Mouse (Mus musculus): ENCODE measurements around the gene Golga5. TPM values are rescaled to one million over a fixed set of nuclear protein-coding genes. Genes with fewer than 3 reads are reported as not detected.

Golga5 gene
- polyA plus RNA-seq, 1 experiment from 2014 or later: 29.3 TPM

- no peak for DNase-seq (ENCODE audit: low spot score)
- Histone ChIP-seq H3K36me3 (ENCODE audit: control insufficient read depth, insufficient read depth, low read length) (no peaks in the 10 kb centered on the region), H3K27ac (replicated peaks) (no peak overlapping the region), H3K4me3 (ENCODE audit: low read depth, low read length) (no peak overlapping the region), H3K4me2 (replicated peaks; ENCODE audit: low read depth) (no peak overlapping the region), H3K27me3 (ENCODE audit: control insufficient read depth, insufficient read depth, low read length) (no peaks in the 10 kb centered on the region), H3K4me1 (replicated peaks; ENCODE audit: control insufficient read depth, insufficient read depth) (no peaks in the 10 kb centered on the region), H3K9me3 (ENCODE audit: control insufficient read depth, low read length) (no peaks in the 10 kb centered on the region), H3K9ac (ENCODE audit: low read length) (no peak overlapping the region)
- TF ChIP-seq EP300 (optimal IDR thresholded peaks at IDR 0.05): no peak
- no peak for TF ChIP-seq CTCF (IDR thresholded peaks at IDR 0.05; ENCODE audit: low read depth)
- WGBS: 71% methylated on average over 12 of the region's 12 CpGs
- no peak for ATAC-seq (ENCODE audit: low FRiP score, low TSS enrichment)
These were observed 36.7 kb upstream of the Golga5 start for GRCm38 (mm10) chr12:102432238-102432637.

- Histone ChIP-seq H3K4me2 (replicated peaks; ENCODE audit: low read depth) (no peak overlapping the region), H3K9ac (ENCODE audit: low read length) (no peak overlapping the region), H3K4me3 (ENCODE audit: low read depth, low read length) (no peak overlapping the region), H3K27ac (replicated peaks) (no peak overlapping the region), H3K4me1 (replicated peaks; ENCODE audit: control insufficient read depth, insufficient read depth) (no peaks in the 10 kb centered on the region), H3K27me3 (ENCODE audit: control insufficient read depth, insufficient read depth, low read length) (no peaks in the 10 kb centered on the region), H3K36me3 (ENCODE audit: control insufficient read depth, insufficient read depth, low read length) (no peaks in the 10 kb centered on the region), H3K9me3 (ENCODE audit: control insufficient read depth, low read length) (no peaks in the 10 kb centered on the region)
- no peak for TF ChIP-seq EP300 (optimal IDR thresholded peaks at IDR 0.05)
- TF ChIP-seq CTCF (IDR thresholded peaks at IDR 0.05; ENCODE audit: low read depth): no peak
- no peak for DNase-seq (ENCODE audit: low spot score)
- WGBS: 83% methylated on average over 4 of the region's 4 CpGs
- no peak for ATAC-seq (ENCODE audit: low FRiP score, low TSS enrichment)
These were observed 34.8 kb upstream of the Golga5 start for GRCm38 (mm10) chr12:102434107-102434506.

GRCm38 (mm10) chr12:102436939-102437526 is 31.9 kb upstream of the Golga5 start:
- H3K27ac ChIP-seq (replicated peaks): no peak overlapping the region
- WGBS: 59% methylated on average over 10 of the region's 10 CpGs

GRCm38 (mm10) chr12:102437952-102438351 is 31.0 kb upstream of the Golga5 start:
- Histone ChIP-seq H3K36me3 (ENCODE audit: control insufficient read depth, insufficient read depth, low read length) (no peaks in the 10 kb centered on the region), H3K9me3 (ENCODE audit: control insufficient read depth, low read length) (no peaks in the 10 kb centered on the region), H3K4me1 (replicated peaks; ENCODE audit: control insufficient read depth, insufficient read depth) (no peaks in the 10 kb centered on the region), H3K27me3 (ENCODE audit: control insufficient read depth, insufficient read depth, low read length) (no peaks in the 10 kb centered on the region), H3K27ac (replicated peaks) (0 out of 2 replicates have a peak overlapping the region, but pooled peaks have one; percentile 30), H3K9ac (ENCODE audit: low read length) (no peak overlapping the region), H3K4me2 (replicated peaks; ENCODE audit: low read depth) (peak overlapping the region; percentile 66; the same call in 1 of the 2 replicates), H3K4me3 (ENCODE audit: low read depth, low read length) (peak overlapping the region; percentile 4; the same call in 1 of the 2 replicates)
- TF ChIP-seq CTCF (IDR thresholded peaks at IDR 0.05; ENCODE audit: low read depth) (no peak), EP300 (optimal IDR thresholded peaks at IDR 0.05) (no peak)
- no peak for DNase-seq (ENCODE audit: low spot score)
- no peak for ATAC-seq (ENCODE audit: low FRiP score, low TSS enrichment)
- 60% methylated on average over 5 of the region's 5 CpGs for WGBS

More at GRCm38 (mm10) chr12:102436939-102437526, 31.9 kb upstream of the Golga5 start:
- no peak for TF ChIP-seq CTCF (IDR thresholded peaks at IDR 0.05; ENCODE audit: low read depth)
- no peak for TF ChIP-seq EP300 (optimal IDR thresholded peaks at IDR 0.05)
- ATAC-seq (ENCODE audit: low FRiP score, low TSS enrichment) (no peak), DNase-seq (ENCODE audit: low spot score) (no peak)
- Histone ChIP-seq H3K4me3 (ENCODE audit: low read depth, low read length) (no peak overlapping the region), H3K4me1 (replicated peaks; ENCODE audit: control insufficient read depth, insufficient read depth) (no peaks in the 10 kb centered on the region), H3K4me2 (replicated peaks; ENCODE audit: low read depth) (peak overlapping the region; percentile 24; the same call in 1 of the 2 replicates), H3K9me3 (ENCODE audit: control insufficient read depth, low read length) (no peaks in the 10 kb centered on the region), H3K36me3 (ENCODE audit: control insufficient read depth, insufficient read depth, low read length) (no peaks in the 10 kb centered on the region), H3K9ac (ENCODE audit: low read length) (no peak overlapping the region), H3K27me3 (ENCODE audit: control insufficient read depth, insufficient read depth, low read length) (no peaks in the 10 kb centered on the region)

- peak overlapping the region; percentile 63 for H3K27ac ChIP-seq (replicated peaks)
- H3K9ac ChIP-seq (ENCODE audit: low read length): peak overlapping the region; percentile 66
- TF ChIP-seq EP300 (optimal IDR thresholded peaks at IDR 0.05) (no peak), CTCF (IDR thresholded peaks at IDR 0.05; ENCODE audit: low read depth) (no peak)
- ATAC-seq (ENCODE audit: low FRiP score, low TSS enrichment) (0 out of 2 replicates have a peak, but pooled peaks have one; percentile 4), DNase-seq (ENCODE audit: low spot score) (no peak)
- H3K9me3 ChIP-seq (ENCODE audit: control insufficient read depth, low read length): no peaks in the 10 kb centered on the region
- no peaks in the 10 kb centered on the region for H3K36me3 ChIP-seq (ENCODE audit: control insufficient read depth, insufficient read depth, low read length)
- H3K4me2 ChIP-seq (replicated peaks; ENCODE audit: low read depth): peak overlapping the region; percentile 66
- H3K4me3 ChIP-seq (ENCODE audit: low read depth, low read length): peak overlapping the region; percentile 58
- H3K27me3 ChIP-seq (ENCODE audit: control insufficient read depth, insufficient read depth, low read length): no peaks in the 10 kb centered on the region
- no peaks in the 10 kb centered on the region for H3K4me1 ChIP-seq (replicated peaks; ENCODE audit: control insufficient read depth, insufficient read depth)
- 2% methylated on average over 20 of the region's 20 CpGs for WGBS
These were observed 29.8 kb upstream of the Golga5 start for GRCm38 (mm10) chr12:102438983-102439631.

GRCm38 (mm10) chr12:102439632-102440023 is 29.3 kb upstream of the Golga5 start, which contains the start of gene Lgmn:
Gene Lgmn (minus strand): TSS chr12:102439813.
- Histone ChIP-seq H3K36me3 (ENCODE audit: control insufficient read depth, insufficient read depth, low read length) (no peaks in the 10 kb centered on the region), H3K9ac (ENCODE audit: low read length) (peak within 1 kb of the TSS; percentile 66), H3K4me3 (ENCODE audit: low read depth, low read length) (peak within 1 kb of the TSS; percentile 58), H3K9me3 (ENCODE audit: control insufficient read depth, low read length) (no peaks in the 10 kb centered on the region), H3K27me3 (ENCODE audit: control insufficient read depth, insufficient read depth, low read length) (no peaks in the 10 kb centered on the region), H3K4me2 (replicated peaks; ENCODE audit: low read depth) (peak within 1 kb of the TSS; percentile 66), H3K4me1 (replicated peaks; ENCODE audit: control insufficient read depth, insufficient read depth) (no peaks in the 10 kb centered on the region), H3K27ac (replicated peaks) (peak within 1 kb of the TSS; percentile 63)
- peak; percentile 100 for ATAC-seq (ENCODE audit: low FRiP score, low TSS enrichment)
- peak; percentile 25; the same call in 1 of the 2 replicates for TF ChIP-seq CTCF (IDR thresholded peaks at IDR 0.05; ENCODE audit: low read depth)
- no peak for TF ChIP-seq EP300 (optimal IDR thresholded peaks at IDR 0.05)
- 0% methylated on average over 28 of the region's 28 CpGs for WGBS
- DNase-seq (ENCODE audit: low spot score): peak; percentile 98

All from stomach, postnatal 0 days (tissue).